Mouse (Mus musculus): ENCODE measurements around the gene Chd1.

Gene Chd1
- long read RNA-seq, experiment 1, partial matches to known transcripts = 10 of 10 reads
- long read RNA-seq, experiment 1, other reads (novel, unspliced or antisense) = 0 of 10 reads
- long read RNA-seq, experiment 2, partial matches to known transcripts = 31 of 36 reads
- long read RNA-seq, experiment 2, other reads (novel, unspliced or antisense) = 4 of 36 reads

DNA sequence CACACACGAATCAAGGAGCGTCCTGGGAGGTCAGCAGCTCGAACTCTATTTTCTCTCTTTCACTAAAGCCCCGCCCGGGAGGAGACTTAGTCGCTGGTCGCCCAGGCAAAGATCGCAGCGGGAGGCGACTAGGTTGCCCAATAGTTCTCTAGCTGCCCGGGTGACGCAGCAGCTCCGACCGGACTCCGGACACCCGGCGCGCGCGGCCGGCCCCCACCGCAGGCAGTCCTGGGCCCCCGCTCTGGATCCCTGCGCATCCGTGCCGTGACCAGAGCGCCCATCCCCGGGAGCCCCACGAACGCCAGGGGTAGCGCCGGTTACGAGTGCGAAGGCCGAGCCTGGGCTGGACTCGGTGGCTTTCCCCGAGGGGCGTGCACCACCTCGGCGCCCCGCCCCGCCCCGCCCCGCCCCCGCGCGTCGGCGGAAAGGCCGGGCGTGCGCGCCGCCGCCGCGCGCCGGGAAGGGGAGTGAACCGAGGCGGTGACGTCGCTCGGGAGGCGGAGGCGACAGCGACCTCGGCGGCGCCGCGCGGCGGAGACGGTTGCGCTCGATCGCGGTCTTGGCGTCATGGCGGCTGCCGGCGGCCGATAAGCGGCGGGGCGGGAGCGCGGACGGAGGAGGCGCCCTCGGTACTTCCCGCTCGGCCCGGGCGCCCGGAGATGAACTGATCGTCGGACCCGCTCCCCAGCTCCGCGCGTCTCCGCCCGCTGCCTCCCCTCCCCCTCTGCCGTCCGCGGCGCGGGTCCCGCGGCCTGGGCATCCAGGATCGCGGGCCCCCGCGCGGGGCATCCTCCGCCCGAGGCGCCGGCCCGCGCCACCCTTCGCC lies at the start of gene Chd1:
Gene Chd1, plus strand, starts transcription at position 493 of the 826 bp plus-strand sequence.
- intact Hi-C loops (cut with DNase I) = loop anchor here (10.0 kb wide), 1 partner anchor 180 kb away; the partner anchor contains the start of gene Pdcd2

- intact Hi-C loops (cut with DNase I) = no loop called here
These were observed 47.7 kb upstream of the Chd1 start for GRCm38 (mm10) chr17:15656881-15657607.

DNA sequence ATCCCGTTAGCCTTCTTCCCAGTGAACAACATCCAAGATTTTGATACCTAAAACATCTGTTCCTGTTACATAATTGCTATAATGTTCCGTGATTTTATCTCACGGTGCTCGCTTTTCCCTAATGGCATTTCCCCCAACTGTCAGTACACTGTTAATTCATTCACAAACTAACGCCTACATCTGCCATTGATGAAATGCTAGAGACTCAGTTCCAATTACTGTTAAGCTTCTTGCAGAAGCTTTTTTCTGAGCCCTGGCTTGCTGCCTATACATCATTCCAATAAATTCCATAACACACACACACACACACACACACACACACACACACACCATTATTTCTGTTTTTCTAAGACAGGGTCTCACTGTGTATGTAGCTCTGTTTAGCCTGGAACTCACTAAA lies 31.9 kb upstream of the Chd1 start:
- intact Hi-C loops (cut with DNase I) = no loop called here

GRCm38 (mm10) chr17:15677970-15678645 lies 26.7 kb upstream of the Chd1 start:
- intact Hi-C loops (cut with DNase I) = no loop called here

DNA sequence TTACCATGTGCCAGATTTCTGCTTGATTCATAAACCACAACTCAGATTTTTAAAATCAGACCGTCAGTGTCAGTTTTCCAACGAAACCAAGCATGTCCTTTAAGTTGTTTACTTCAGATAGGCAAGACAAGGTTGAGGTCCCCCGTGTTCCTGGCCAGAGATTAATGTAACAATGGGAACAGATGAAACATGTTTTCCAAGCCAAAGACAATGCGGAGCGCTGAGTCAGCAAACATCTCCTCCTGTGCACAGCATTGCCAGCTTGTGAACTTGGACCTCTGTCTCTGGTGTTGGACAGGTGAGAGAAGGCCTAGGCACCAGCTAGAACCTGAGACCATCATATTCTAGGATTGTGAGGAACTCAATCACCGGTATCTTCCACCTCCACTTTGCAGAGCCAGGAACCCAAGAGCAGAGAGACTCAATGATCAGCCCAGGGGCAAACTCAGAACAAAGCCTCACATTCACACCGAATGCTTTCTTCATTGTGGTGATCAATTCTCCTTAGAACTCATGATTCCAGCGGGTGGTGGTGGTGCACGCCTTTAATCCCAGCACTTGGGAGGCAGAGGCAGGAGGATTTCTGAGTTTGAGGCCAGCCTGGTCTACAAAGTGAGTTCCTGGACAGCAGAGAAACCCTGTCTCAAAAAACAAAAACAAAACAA lies 24.7 kb upstream of the Chd1 start:
- intact Hi-C loops (cut with DNase I) = no loop called here

GRCm38 (mm10) chr17:15680661-15681060 lies 24.1 kb upstream of the Chd1 start:
- intact Hi-C loops (cut with DNase I) = no loop called here

DNA sequence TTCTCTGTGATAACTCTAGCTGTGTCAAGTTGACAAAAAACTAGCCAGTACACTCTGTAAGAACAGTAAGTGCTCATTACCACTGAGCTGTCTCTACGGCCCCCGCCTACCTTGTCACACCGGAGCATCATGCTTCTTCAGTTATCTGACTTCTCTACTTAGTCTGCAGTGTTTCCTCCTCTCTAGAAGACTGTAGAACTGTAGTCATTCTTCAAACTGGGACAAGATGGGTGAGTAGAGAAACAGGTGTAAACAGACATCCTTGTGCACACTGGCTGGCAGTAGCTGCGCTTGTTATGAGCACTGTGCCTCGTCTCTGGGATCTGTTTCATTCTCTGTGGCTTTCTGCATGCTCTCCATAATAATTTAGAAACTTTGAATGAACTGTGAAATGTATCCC lies 18.4 kb upstream of the Chd1 start:
- intact Hi-C loops (cut with DNase I) = no loop called here

- intact Hi-C loops (cut with DNase I) = no loop called here
These were observed 14.5 kb upstream of the Chd1 start for GRCm38 (mm10) chr17:15690304-15690703.

GRCm38 (mm10) chr17:15695566-15695965 lies 9.2 kb upstream of the Chd1 start:
- intact Hi-C loops (cut with DNase I) = no loop called here

DNA sequence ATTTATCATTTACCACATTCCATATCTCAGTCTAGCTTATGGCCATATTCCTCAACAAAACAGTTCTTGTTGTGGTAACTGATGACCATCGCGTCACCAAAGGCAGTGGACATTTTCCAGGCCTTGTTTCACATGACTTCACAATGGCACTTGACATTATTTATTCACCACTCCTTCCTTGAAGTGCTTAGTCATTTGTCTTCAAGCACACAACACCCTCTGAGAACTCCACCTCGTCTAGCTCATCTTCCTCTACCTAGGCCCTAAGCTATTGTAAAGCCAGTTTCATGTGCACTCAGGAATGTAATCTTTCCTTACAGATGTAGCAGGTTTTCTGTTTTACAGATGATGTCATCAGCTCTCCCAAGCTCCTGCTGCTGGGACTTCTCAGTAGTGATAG lies 5.8 kb upstream of the Chd1 start:
- intact Hi-C loops (cut with DNase I) = no loop called here

- intact Hi-C loops (cut with DNase I) = loop anchor here (10.0 kb wide), 1 partner anchor 177 kb away; the partner anchor contains the start of gene Pdcd2
These were observed 3.3 kb upstream of the Chd1 start for GRCm38 (mm10) chr17:15701505-15701904.

- intact Hi-C loops (cut with DNase I) = loop anchor here (10.0 kb wide), 1 partner anchor 179 kb away; the partner anchor contains the start of gene Pdcd2
These were observed 651 bp upstream of the Chd1 start for GRCm38 (mm10) chr17:15704158-15704474.

GRCm38 (mm10) chr17:15705303-15706284 lies 827 bp downstream of the Chd1 start:
- intact Hi-C loops (cut with DNase I) = loop anchor here (10.0 kb wide), 1 partner anchor 181 kb away; the partner anchor contains the start of gene Pdcd2

- intact Hi-C loops (cut with DNase I) = no loop called here
These were observed 9.7 kb downstream of the Chd1 start for GRCm38 (mm10) chr17:15714507-15714906.

- intact Hi-C loops (cut with DNase I) = no loop called here
These were observed 10.5 kb downstream of the Chd1 start for GRCm38 (mm10) chr17:15715013-15715902.

DNA sequence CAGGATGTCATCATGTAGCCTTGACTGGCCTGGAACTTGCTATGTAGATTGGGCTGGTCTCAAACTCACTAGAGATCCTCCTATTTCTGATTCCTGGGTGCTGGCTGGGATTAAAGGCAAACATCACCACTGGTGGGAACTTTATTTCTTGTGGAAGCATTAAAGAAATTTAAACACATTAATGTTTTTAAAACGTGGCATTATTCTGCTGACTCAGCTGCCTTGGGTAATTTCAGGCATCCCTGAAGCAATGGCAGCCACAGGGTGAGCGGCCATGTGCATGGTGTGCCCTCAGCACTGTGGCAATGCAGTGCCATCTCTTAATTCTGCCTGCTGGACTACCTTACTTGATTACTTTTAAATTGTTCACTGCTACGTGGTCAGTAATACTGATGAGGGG lies 11.2 kb downstream of the Chd1 start:
- intact Hi-C loops (cut with DNase I) = no loop called here

GRCm38 (mm10) chr17:15720841-15721240 lies 16.1 kb downstream of the Chd1 start:
- intact Hi-C loops (cut with DNase I) = loop anchor here (1.0 kb wide), 1 partner anchor 140 kb away; no protein-coding TSS in a partner anchor

DNA sequence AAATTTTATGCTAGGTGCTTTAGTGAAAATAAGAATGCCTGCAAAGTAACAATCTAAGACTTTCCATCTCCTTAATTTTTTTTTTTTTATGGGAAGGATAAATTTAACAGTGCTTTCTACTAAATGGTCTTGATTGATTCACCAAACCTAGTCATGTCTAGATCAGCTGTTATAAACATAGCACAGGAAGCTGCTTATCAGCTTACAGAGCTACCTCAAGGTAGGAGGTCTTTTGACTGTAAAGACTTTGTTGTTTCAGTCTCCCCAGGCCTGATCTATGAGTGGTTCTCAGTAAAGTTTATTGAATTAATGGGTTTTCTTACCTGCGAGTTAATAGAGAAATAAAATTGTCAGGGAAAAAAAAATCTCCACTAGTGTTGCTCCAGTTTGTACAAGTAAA lies 18.5 kb downstream of the Chd1 start:
- intact Hi-C loops (cut with DNase I) = no loop called here
